Mouse (Mus musculus) C2C12 (cell line): Measurements from ENCODE around the gene Dhx37. TPM values are rescaled to one million over a fixed set of nuclear protein-coding genes. Genes with fewer than 3 reads are reported as not detected.

Experiments
- H3K27me3 ChIP-seq: one replicate; pipeline ENCODE4 v1.6.1; 2011; ENCODE audit not compliant: control insufficient read depth, insufficient read depth, insufficient read length
- H3K36me3 ChIP-seq: one replicate; pipeline ENCODE4 v1.6.1; 2011; ENCODE audit not compliant: control insufficient read depth, insufficient read depth
- H3K4me3 ChIP-seq: one replicate; pipeline ENCODE4 v1.5.1; 2011; ENCODE audit warnings: mild to moderate bottlenecking, control low read depth; ENCODE audit not compliant: poor library complexity, insufficient read depth, severe bottlenecking
- H3K79me2 ChIP-seq: one replicate; pipeline ENCODE4 v1.6.1; 2011; ENCODE audit not compliant: control insufficient read depth, insufficient read depth
- H3K79me3 ChIP-seq: one replicate; pipeline ENCODE4 v1.6.1; 2011; ENCODE audit warnings: low read depth, control low read depth
- H3ac ChIP-seq: one replicate; pipeline ENCODE3; 2011; ENCODE audit warnings: low read depth; ENCODE audit not compliant: control insufficient read depth, insufficient read length
- CEBPB ChIP-seq: IDR thresholded peaks from one replicate; pipeline ENCODE4 v1.6.1; 2011; ENCODE audit warnings: low read depth, mild to moderate bottlenecking, control low read depth, moderate library complexity
- CTCF ChIP-seq: IDR thresholded peaks from one replicate; pipeline ENCODE4 v1.5.1; 2011; ENCODE audit not compliant: control insufficient read depth, insufficient read depth, insufficient read length
- FOSL1 ChIP-seq: IDR thresholded peaks from one replicate; pipeline ENCODE4 v1.8.0; 2011; ENCODE audit warnings: mild to moderate bottlenecking, low read length; ENCODE audit not compliant: poor library complexity, insufficient read depth, severe bottlenecking
- MAX ChIP-seq: IDR thresholded peaks from one replicate; pipeline ENCODE4 v1.6.1; 2011; ENCODE audit warnings: mild to moderate bottlenecking, control low read depth
- MYOD1 ChIP-seq: IDR thresholded peaks from one replicate; pipeline ENCODE4 v1.6.1; 2011; ENCODE audit warnings: low read depth; ENCODE audit not compliant: control insufficient read depth, insufficient read length
- MYOG ChIP-seq: IDR thresholded peaks from one replicate; pipeline ENCODE4 v1.6.1; 2011; ENCODE audit not compliant: control insufficient read depth, insufficient read length; ENCODE audit errors: extremely low read depth
- USF1 ChIP-seq: IDR thresholded peaks from one replicate; pipeline ENCODE4 v1.6.1; 2011; ENCODE audit warnings: low read depth, mild to moderate bottlenecking, control low read depth, moderate library complexity
- microRNA-seq: library from miRNA; unstranded; fragments of <30 nt; microRNA quantifications from one replicate; pipeline ENCODE4, GENCODE M21; 2019; ENCODE audit warnings: borderline microRNAs expressed
- polyA plus RNA-seq: library from polyadenylated mRNA; unstranded; fragments of >200 nt; fragmentation: generic; extraction: Trizol; gene quantifications from one replicate; pipeline ENCODE4 v1.2.1, GENCODE M21; 2012; ENCODE audit warnings: missing spikeins

Dhx37 gene
- polyA plus RNA-seq, 1 experiment, result 25.2 TPM

DNA sequence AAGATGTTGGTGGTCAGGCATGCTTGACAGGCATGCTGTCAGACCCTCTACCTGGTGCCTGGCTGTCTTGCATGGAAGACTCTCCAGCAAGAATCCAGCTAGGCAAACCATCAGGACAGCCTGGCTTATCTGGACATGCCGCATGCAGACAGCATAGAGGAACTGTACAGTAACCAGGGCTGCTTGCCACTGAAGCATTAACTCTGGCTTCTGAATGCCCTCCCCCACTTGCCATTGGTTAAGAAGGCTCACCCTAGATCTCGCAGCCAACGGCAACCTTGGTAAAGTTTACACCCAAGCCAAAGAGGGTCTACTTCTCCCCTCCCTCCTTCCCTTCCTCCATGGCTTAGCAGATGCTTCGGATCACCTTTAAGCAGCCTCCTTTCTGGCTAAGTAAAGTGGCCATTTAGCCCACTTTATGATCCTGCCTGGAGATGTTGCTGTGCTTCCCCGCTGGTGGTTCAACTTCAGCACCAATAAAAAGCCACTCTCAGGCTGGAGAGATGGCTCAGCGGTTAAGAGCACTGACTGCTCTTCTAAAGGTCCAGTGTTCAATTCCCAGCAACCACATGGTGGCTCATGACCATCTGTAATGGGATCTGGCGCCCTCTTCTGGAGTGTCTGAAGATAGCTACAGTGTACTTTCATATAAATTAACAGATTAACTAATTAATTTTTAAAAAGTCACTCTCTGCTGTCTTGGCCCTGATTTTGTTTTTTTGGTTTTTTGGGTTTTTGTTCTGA lies 62.8 kb downstream of the Dhx37 start:
- Histone ChIP-seq H3K36me3 (no peaks in the 10 kb centered on the region), H3K27me3 (no peaks in the 10 kb centered on the region), H3K79me2 (no peaks in the 10 kb centered on the region), H3K79me3 (no peaks in the 10 kb centered on the region), H3K4me3 (no peak overlapping the region), H3ac (no peak overlapping the region)
- TF ChIP-seq CTCF, result no peak
- no peak for TF ChIP-seq MAX
- no peak for TF ChIP-seq MYOD1
- no peak for TF ChIP-seq CEBPB
- TF ChIP-seq USF1, result no peak
- no peak for TF ChIP-seq FOSL1
- no peak for TF ChIP-seq MYOG

DNA sequence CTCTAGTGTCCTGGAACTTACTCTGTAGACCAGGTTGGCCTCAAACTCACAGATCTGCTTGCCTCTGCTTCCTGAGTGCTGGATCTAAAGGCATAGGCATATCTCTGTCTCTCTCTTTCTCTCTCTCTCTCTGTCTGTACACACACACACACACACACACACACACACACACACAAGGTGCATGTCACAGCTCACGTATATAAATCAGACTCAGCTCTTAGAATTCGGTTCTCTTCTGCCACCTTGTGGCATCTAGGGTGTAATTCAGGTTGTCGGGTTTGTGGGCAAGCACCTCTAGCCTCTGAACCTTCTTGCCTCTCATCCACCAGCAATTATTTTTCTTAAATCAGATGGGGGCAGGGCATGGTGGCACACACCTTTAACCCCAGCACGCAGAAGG lies 65.4 kb downstream of the Dhx37 start:
- H3K79me3 ChIP-seq, result no peaks in the 10 kb centered on the region
- H3K36me3 ChIP-seq, result no peaks in the 10 kb centered on the region
- no peaks in the 10 kb centered on the region for H3K79me2 ChIP-seq
- TF ChIP-seq USF1 (no peak), CEBPB (no peak), MYOG (no peak)
- H3K27me3 ChIP-seq, result no peaks in the 10 kb centered on the region
- no peak overlapping the region for H3K4me3 ChIP-seq
- no peak overlapping the region for H3ac ChIP-seq

DNA sequence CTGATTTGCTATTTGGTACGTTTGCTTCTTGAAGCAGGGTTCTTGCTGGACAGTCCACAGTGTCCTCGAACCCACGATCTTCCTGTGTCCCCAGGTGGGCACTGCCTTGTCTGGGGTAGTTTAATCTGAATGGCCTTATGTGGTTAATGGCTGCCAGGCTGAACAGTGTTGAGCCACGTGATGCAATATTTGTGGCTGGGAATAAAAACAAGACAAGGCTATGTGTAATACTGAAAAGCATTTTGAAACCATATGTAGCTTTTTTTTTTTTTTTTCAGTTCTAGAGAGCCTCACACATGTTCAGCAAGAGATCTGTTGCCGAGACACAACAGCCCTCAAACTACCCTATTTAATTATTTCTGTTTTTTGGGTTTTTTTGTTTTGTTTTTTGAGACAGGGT lies 65.8 kb downstream of the Dhx37 start:
- H3ac ChIP-seq, result no peak overlapping the region
- H3K79me2 ChIP-seq, result no peaks in the 10 kb centered on the region
- TF ChIP-seq USF1, result peak; percentile 86
- TF ChIP-seq CEBPB, result peak; percentile 16
- TF ChIP-seq CTCF, result no peak
- H3K4me3 ChIP-seq, result no peak overlapping the region
- no peaks in the 10 kb centered on the region for H3K27me3 ChIP-seq
- no peaks in the 10 kb centered on the region for H3K36me3 ChIP-seq
- H3K79me3 ChIP-seq, result no peaks in the 10 kb centered on the region

DNA sequence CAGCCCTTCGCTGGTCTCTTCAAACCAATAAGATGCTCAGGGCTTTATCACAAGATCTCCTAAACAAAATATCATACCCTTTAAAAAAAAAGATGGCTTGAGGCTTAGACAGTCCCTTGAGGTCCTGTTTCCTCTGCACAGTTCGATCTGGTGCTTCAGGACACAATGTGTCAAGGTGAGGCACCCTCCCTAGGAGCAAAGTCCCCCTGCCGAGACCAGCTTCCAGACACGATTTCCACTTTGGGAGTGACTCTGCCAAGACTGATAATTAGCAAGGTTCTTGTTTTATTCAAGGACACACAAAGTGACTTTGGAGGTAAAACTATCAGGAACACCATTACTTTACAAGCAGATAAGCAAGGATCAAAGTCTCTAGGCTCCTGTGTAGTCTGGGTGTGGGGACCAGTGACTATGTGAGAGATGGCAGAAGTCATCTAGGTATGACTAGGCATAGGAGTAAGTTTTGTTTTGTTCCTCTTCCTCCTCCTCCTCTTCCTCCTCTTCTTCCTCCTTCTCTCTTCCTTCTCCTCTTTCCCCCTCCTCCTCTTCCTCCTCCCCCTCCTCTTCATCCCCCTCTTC lies 69.0 kb downstream of the Dhx37 start:
- H3K79me2 ChIP-seq, result no peaks in the 10 kb centered on the region
- H3K4me3 ChIP-seq, result no peak overlapping the region
- H3K36me3 ChIP-seq, result no peaks in the 10 kb centered on the region
- TF ChIP-seq MAX (no peak), CEBPB (no peak), USF1 (no peak), MYOD1 (no peak), FOSL1 (no peak), CTCF (no peak), MYOG (no peak)
- H3K79me3 ChIP-seq, result no peaks in the 10 kb centered on the region
- no peak overlapping the region for H3ac ChIP-seq
- H3K27me3 ChIP-seq, result no peaks in the 10 kb centered on the region

DNA sequence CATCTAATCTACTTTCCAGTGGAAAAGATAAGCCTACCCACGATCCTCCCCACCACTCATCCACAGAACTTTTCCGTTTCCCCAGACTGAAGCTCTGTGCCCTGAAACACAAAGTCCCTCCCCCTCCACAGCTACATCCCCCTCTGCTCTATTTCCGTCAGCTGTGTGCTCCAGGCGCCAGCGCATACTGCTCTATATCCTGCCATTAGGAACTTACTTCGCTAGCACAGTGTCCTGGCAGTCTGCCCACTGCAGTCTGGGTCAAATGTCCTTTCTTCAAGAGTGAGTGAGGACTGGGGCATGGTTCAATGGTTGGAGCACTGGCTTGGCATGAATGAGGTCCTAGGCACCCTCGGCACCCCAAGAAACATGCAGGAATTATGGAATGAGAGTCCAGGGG lies 70.0 kb downstream of the Dhx37 start:
- no peak overlapping the region for H3K4me3 ChIP-seq
- no peaks in the 10 kb centered on the region for H3K79me3 ChIP-seq
- H3ac ChIP-seq, result no peak overlapping the region
- TF ChIP-seq USF1 (no peak), MYOG (no peak), CTCF (no peak), FOSL1 (no peak), MAX (no peak), CEBPB (no peak), MYOD1 (no peak)
- H3K79me2 ChIP-seq, result no peaks in the 10 kb centered on the region
- H3K27me3 ChIP-seq, result no peaks in the 10 kb centered on the region
- no peaks in the 10 kb centered on the region for H3K36me3 ChIP-seq

Small RNA genes within 50 kb of the gene (microRNA-seq; reads per million reads assigned to microRNA genes)
- not detected for gene Gm27551

Other genes with a start within 250 kb of the Dhx37 start
- gene Scarb1, start 93.0 kb downstream of the Dhx37 start, polyA plus RNA-seq, result 31.4 TPM
- 2.2 TPM for gene Gm10382, start 44.8 kb downstream of the Dhx37 start, polyA plus RNA-seq
- gene Ubc, start 43.9 kb downstream of the Dhx37 start, polyA plus RNA-seq, result 918 TPM
- gene Bri3bp, start 7.4 kb upstream of the Dhx37 start, polyA plus RNA-seq, result 29.4 TPM
- 53.3 TPM for gene Aacs, start 41.7 kb upstream of the Dhx37 start, polyA plus RNA-seq
- under 0.01 TPM for gene Tmem132b, start 97.7 kb upstream of the Dhx37 start, polyA plus RNA-seq